Mouse (Mus musculus) midbrain, postnatal 0 days (tissue): Measurements from ENCODE around the gene Hunk. TPM values are rescaled to one million over a fixed set of nuclear protein-coding genes. Genes with fewer than 3 reads are reported as not detected.

Experiments
- ATAC-seq: fragments of 200-750 bp; cut with Nextera tagmentation; 2 replicates; pipeline ENCODE4 v1.8.0; 2017; ENCODE audit warnings: moderate number of reproducible peaks, mild to moderate bottlenecking, moderate TSS enrichment, moderate library complexity; ENCODE audit not compliant: low FRiP score
- DNase-seq: peaks from one replicate; pipeline ENCODE4 v3.0.0-alpha.2; 2015; ENCODE audit warnings: low spot score
- H3K27ac ChIP-seq: fragments of 300-500 bp; sonication (generic); 2 replicates; pipeline ENCODE4 v1.5.1; 2014; ENCODE audit warnings: low read depth, mild to moderate bottlenecking, low read length, mixed read lengths
- H3K27me3 ChIP-seq: fragments of 300-500 bp; sonication (generic); 2 replicates; pipeline ENCODE4 v1.6.1; 2014; ENCODE audit warnings: low read length, control low read depth, mixed read lengths; ENCODE audit not compliant: insufficient read depth
- H3K36me3 ChIP-seq: fragments of 300-500 bp; sonication (generic); 2 replicates; pipeline ENCODE4 v1.6.1; 2014; ENCODE audit warnings: low read length, control low read depth, mixed read lengths; ENCODE audit not compliant: insufficient read depth
- H3K4me1 ChIP-seq: fragments of 300-500 bp; sonication (generic); 2 replicates; pipeline ENCODE4 v1.6.1; 2014; ENCODE audit warnings: mild to moderate bottlenecking, control low read depth, antibody characterized with exemption, low read length, mixed read lengths; ENCODE audit not compliant: insufficient read depth
- H3K4me2 ChIP-seq: fragments of 300-500 bp; sonication (generic); 2 replicates; pipeline ENCODE4 v1.6.1; 2014; ENCODE audit warnings: low read depth, mild to moderate bottlenecking, low read length, mixed read lengths; ENCODE audit not compliant: poor library complexity, severe bottlenecking
- H3K4me3 ChIP-seq: fragments of 300-500 bp; sonication (generic); 2 replicates; pipeline ENCODE4 v1.5.1; 2014; ENCODE audit warnings: low read depth, mild to moderate bottlenecking, low read length, moderate library complexity
- H3K9ac ChIP-seq: fragments of 300-500 bp; sonication (generic); replicated peaks from 2 replicates; pipeline ENCODE4 v1.6.1; 2014; ENCODE audit warnings: mild to moderate bottlenecking, low read length, moderate library complexity, mixed read lengths; ENCODE audit not compliant: poor library complexity, severe bottlenecking
- H3K9me3 ChIP-seq: fragments of 300-500 bp; sonication (generic); 2 replicates; pipeline ENCODE4 v1.6.1; 2016; ENCODE audit warnings: low read length, control low read depth
- CTCF ChIP-seq: IDR thresholded peaks from 2 replicates; pipeline ENCODE4 v1.5.1; 2016; ENCODE audit warnings: antibody characterized with exemption, mild to moderate bottlenecking
- WGBS: fragments of 180-500 bp; shearing (Covaris S2); extraction: QIAGEN DNeasy Blood & Tissue Kit; methylation state at CpG from one replicate; pipeline ENCODE4 v1.1.7; 2014; 5-methylcytosine and 5-hydroxymethylcytosine counted together
- polyA plus RNA-seq: library from polyadenylated mRNA; unstranded; fragments of >200 nt; fragmentation: Nextera tagmentation; extraction: Ambion mirVana; gene quantifications from 2 replicates; pipeline ENCODE4 v1.2.1, GENCODE M21; 2015
- total RNA-seq: library from RNA; depleted of rRNA; stranded (reverse); fragments of >200 nt; gene quantifications from 2 replicates; pipeline ENCODE4 v1.2.3, GENCODE M21; 2014

Gene Hunk
- total and polyA plus RNA-seq, 2 experiments from 2014 or later, result 3.9 to 12.8 TPM

DNA sequence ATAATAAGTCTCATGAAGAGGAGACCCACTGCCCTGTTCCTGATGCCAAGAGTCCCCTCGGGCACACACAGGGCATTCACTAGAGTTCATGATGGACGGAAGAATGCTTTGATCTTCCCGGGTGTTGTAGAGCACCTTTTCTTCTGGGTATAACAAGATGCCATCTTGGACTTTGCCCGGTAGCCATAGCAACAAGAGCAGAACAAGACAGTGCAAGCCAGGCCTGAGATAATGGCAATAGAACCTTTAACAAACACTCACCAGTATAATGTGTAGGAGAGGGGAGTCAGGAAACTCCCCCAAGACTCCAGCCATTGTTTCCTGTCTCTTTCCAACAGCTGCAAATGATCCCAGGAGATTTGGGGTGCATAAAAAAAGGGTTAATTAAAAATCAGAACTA lies 8.9 kb downstream of the Hunk start:
- no peaks in the 10 kb centered on the region for H3K27me3 ChIP-seq
- H3K4me3 ChIP-seq, result no peak overlapping the region
- no peaks in the 10 kb centered on the region for H3K36me3 ChIP-seq
- H3K4me1 ChIP-seq, result peaks cover 5% of the 10 kb centered on the region; the same call in 1 of the 2 replicates
- no peak overlapping the region for H3K27ac ChIP-seq
- no peak overlapping the region for H3K4me2 ChIP-seq
- ATAC-seq, result no peak
- no peaks in the 10 kb centered on the region for H3K9me3 ChIP-seq
- TF ChIP-seq CTCF, result no peak
- 36% methylated on average over 4 of the region's 4 CpGs for WGBS
- no peak overlapping the region for H3K9ac ChIP-seq
- DNase-seq, result no peak

DNA sequence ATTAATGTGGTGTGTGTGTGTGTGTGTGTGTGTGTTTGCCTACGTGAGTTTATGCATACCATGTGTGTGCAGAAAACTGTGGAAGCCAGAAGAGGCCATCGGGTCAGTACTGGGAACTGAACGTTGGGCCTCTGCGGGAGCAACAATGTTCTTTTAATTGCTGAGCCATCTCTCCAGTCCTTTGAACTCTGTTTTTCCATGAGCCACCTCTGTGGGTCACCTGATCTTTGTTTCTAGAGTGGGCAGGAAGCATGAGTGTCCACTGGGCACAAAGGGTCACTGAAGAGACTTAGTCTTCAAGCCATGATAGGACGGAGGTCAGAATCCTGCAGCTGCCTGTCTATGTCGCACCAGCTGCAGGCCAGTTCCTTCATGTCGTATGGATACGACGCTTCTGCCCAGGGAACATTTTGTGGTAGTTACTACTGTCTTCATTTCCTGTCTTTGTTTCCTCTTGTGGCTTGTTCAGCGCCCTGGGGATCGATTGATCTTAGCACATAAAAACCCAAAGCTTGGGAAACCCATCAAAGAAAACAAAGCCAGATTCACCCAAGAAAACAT lies 10.3 kb downstream of the Hunk start:
- Histone ChIP-seq H3K4me1 (peaks cover 5% of the 10 kb centered on the region; the same call in 1 of the 2 replicates), H3K4me2 (no peak overlapping the region), H3K36me3 (no peaks in the 10 kb centered on the region), H3K27me3 (no peaks in the 10 kb centered on the region), H3K9me3 (no peaks in the 10 kb centered on the region), H3K9ac (no peak overlapping the region), H3K27ac (no peak overlapping the region), H3K4me3 (no peak overlapping the region)
- 80% methylated on average over 11 of the region's 11 CpGs for WGBS
- TF ChIP-seq CTCF, result no peak
- DNase-seq (no peak), ATAC-seq (no peak)

DNA sequence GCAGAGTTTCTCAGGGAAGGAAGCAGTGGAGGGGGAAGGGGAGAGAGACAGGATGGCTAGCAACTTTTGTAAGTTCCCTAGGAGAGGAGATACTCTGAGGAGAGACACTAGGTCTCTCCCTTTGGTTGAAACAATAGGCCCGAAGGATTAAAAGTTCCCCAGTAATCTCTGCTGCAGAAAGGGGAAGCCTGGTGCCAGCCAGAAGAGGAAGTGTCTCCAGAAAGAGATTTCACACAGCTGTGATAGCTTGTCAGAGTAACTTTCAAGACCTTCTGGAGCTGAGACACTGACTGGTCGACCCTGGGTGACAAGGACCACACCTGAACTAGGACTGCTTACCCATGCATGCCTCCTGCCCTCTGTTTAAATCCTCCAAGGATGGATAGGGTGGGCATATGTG lies 11.1 kb downstream of the Hunk start:
- no peak for TF ChIP-seq CTCF

DNA sequence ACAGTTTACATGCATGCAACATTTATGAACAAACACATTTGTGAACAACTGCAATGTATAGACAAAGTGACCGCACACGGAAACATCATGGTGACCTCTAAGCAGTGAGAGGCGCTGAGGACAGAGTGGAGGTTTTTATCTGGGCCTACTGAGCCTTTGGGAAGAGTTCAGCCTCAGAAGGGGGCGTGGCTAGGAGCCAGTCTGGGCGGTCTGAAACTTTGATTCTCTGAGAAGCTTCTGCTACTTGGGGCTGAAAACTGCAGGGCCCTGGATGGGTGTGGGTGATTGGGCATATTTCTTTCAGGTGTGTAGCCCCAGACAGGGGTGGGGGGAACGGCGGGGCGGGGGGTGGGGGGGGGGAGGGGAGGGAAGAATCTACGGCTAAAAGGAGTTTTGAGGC lies 14.5 kb downstream of the Hunk start:
- Histone ChIP-seq H3K9ac (no peak overlapping the region), H3K4me3 (no peak overlapping the region), H3K27ac (no peak overlapping the region), H3K27me3 (no peaks in the 10 kb centered on the region), H3K4me2 (no peak overlapping the region), H3K4me1 (no peaks in the 10 kb centered on the region), H3K9me3 (no peaks in the 10 kb centered on the region), H3K36me3 (no peaks in the 10 kb centered on the region)
- WGBS, result 22% methylated on average over 6 of the region's 9 CpGs
- TF ChIP-seq CTCF, result no peak
- ATAC-seq, result no peak
- DNase-seq, result no peak

More for the DNA sequence above, 11.1 kb downstream of the Hunk start:
- H3K4me3 ChIP-seq, result no peak overlapping the region
- no peaks in the 10 kb centered on the region for H3K9me3 ChIP-seq
- DNase-seq, result no peak
- H3K4me1 ChIP-seq, result peaks cover 5% of the 10 kb centered on the region; the same call in 1 of the 2 replicates
- no peak overlapping the region for H3K4me2 ChIP-seq
- no peaks in the 10 kb centered on the region for H3K36me3 ChIP-seq
- H3K27me3 ChIP-seq, result no peaks in the 10 kb centered on the region
- 59% methylated on average over 2 of the region's 2 CpGs for WGBS
- no peak for ATAC-seq
- no peak overlapping the region for H3K27ac ChIP-seq
- H3K9ac ChIP-seq, result no peak overlapping the region

DNA sequence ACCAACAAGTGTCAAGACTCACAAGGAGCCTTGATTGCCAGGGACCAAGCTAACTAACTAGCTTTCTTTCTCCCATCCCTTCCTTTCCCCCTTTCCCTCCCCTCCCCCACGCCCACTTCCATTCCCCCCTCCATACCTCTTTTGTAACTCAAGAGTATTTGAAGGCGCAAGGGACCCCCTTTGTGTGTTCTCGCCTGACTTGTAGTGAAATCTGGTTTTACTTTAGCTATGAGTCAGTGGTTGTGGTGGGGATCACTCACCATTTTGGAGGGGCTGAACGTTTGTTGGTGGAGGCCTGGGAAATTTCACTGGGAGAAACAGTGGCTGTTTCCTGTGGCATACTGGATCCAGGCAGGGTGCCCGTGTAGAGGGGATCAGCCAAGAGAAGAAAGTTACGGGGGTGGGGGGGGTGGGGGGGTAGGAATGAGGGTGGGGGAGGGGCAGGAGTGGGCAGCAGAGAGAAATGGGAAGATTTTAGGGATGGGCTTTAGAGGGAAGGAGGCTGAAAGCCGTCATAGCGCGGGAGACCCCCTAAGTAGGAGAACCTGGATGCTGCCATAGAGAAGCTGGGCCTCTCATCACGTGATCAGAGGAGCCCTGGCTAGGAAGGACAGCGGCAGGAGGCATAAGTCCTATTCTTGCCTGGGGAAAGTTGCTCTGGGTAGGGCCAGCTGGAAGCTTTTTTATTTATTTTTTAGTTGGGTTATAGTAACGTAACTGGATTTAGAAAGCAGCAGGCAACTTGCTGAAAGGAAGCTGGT lies 15.3 kb downstream of the Hunk start:
- Histone ChIP-seq H3K9me3 (no peaks in the 10 kb centered on the region), H3K4me3 (no peak overlapping the region), H3K36me3 (no peaks in the 10 kb centered on the region), H3K4me2 (no peak overlapping the region), H3K27ac (no peak overlapping the region), H3K4me1 (no peaks in the 10 kb centered on the region), H3K27me3 (no peaks in the 10 kb centered on the region), H3K9ac (no peak overlapping the region)
- ATAC-seq (no peak), DNase-seq (no peak)
- 19% methylated on average over 12 of the region's 12 CpGs for WGBS
- no peak for TF ChIP-seq CTCF

DNA sequence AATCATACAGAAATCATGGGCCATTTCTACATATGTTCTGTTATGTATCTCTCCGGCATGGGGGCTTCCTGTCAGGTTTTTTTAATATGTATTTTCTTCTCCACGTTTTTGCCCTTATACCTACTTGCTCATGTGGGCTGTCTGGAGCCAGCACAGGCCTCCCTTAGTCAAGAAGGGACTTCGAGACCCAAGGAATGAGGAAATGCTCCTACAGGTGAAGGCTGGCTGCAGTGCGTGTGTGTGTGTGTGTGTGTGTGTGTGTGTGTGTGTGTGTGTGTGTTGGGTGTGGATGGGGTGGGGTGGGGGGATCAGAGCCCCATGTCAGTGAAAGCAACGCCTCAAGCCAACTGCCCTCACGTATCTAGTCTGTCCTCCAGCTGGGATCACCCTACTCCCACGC lies 16.5 kb downstream of the Hunk start:
- H3K9me3 ChIP-seq, result no peaks in the 10 kb centered on the region
- no peak for ATAC-seq
- H3K36me3 ChIP-seq, result no peaks in the 10 kb centered on the region
- H3K4me3 ChIP-seq, result no peak overlapping the region
- H3K27ac ChIP-seq, result no peak overlapping the region
- H3K27me3 ChIP-seq, result no peaks in the 10 kb centered on the region
- 89% methylated on average over 7 of the region's 7 CpGs for WGBS
- no peak for DNase-seq
- no peaks in the 10 kb centered on the region for H3K4me1 ChIP-seq
- no peak overlapping the region for H3K4me2 ChIP-seq
- TF ChIP-seq CTCF, result no peak
- no peak overlapping the region for H3K9ac ChIP-seq
